Mouse (Mus musculus) liver, embryonic 15.5 days (tissue): ENCODE measurements around the gene Mxra8. TPM values are rescaled to one million over a fixed set of nuclear protein-coding genes. Genes with fewer than 3 reads are reported as not detected.

Experiments used
- ATAC-seq: fragments of 200-750 bp; cut with Nextera tagmentation; 2 replicates; pipeline ENCODE4 v1.8.0; 2017; ENCODE audit warnings: moderate number of reproducible peaks, mild to moderate bottlenecking, moderate library complexity; ENCODE audit not compliant: insufficient read depth
- H3K27ac ChIP-seq: fragments of 300-500 bp; sonication (generic); replicated peaks from 2 replicates; pipeline ENCODE4 v1.5.1; 2015; ENCODE audit warnings: mild to moderate bottlenecking, inconsistent platforms
- H3K27me3 ChIP-seq: fragments of 300-500 bp; sonication (generic); 2 replicates; pipeline ENCODE4 v1.6.1; 2015; ENCODE audit warnings: mild to moderate bottlenecking, inconsistent platforms
- H3K36me3 ChIP-seq: fragments of 300-500 bp; sonication (generic); replicated peaks from 2 replicates; pipeline ENCODE4 v1.6.1; 2015; ENCODE audit warnings: moderate library complexity, mild to moderate bottlenecking, inconsistent platforms
- H3K4me1 ChIP-seq: fragments of 300-500 bp; sonication (generic); replicated peaks from 2 replicates; pipeline ENCODE4 v1.6.1; 2015; ENCODE audit warnings: inconsistent platforms
- H3K4me2 ChIP-seq: fragments of 300-500 bp; sonication (generic); 2 replicates; pipeline ENCODE4 v1.6.1; 2015; ENCODE audit warnings: moderate library complexity, mild to moderate bottlenecking, inconsistent platforms
- H3K4me3 ChIP-seq: fragments of 300-500 bp; sonication (generic); replicated peaks from 2 replicates; pipeline ENCODE4 v1.5.1; 2015; ENCODE audit warnings: mild to moderate bottlenecking, inconsistent platforms
- H3K9ac ChIP-seq: fragments of 300-500 bp; sonication (generic); 2 replicates; pipeline ENCODE4 v1.6.1; 2015; ENCODE audit warnings: moderate library complexity, mild to moderate bottlenecking, inconsistent platforms
- H3K9me3 ChIP-seq: fragments of 300-500 bp; sonication (generic); replicated peaks from 2 replicates; pipeline ENCODE4 v1.6.1; 2016; ENCODE audit warnings: inconsistent platforms
- WGBS: fragments of 180-500 bp; shearing (Covaris S2); methylation state at CpG from one replicate; pipeline ENCODE4 v1.1.7; 2015; ENCODE audit warnings: mixed read lengths; ENCODE audit not compliant: insufficient replicate concordance; 5-methylcytosine and 5-hydroxymethylcytosine counted together
- microRNA-seq: library from miRNA; unstranded; fragments of <30 nt; microRNA quantifications from one replicate; pipeline ENCODE4, GENCODE M21; 2016
- polyA plus RNA-seq: library from polyadenylated mRNA; unstranded; fragments of >200 nt; fragmentation: Nextera tagmentation; extraction: Ambion mirVana; gene quantifications from 2 replicates; pipeline ENCODE4 v1.2.1, GENCODE M21; 2015

Mxra8 gene
- polyA plus RNA-seq, 1 experiment from 2014 or later = 7.7 TPM

GRCm38 (mm10) chr4:155892438-155893211 is 53.1 kb downstream of the Mxra8 start:
- Histone ChIP-seq H3K36me3 (peaks cover 40% of the 10 kb centered on the region), H3K9ac (peak overlapping the region; percentile 91), H3K4me1 (peaks cover 53% of the 10 kb centered on the region), H3K27ac (peak overlapping the region; percentile 95), H3K9me3 (no peaks in the 10 kb centered on the region), H3K4me2 (peak overlapping the region; percentile 100), H3K27me3 (no peaks in the 10 kb centered on the region), H3K4me3 (peak overlapping the region; percentile 92)
- 3% methylated on average over 37 of the region's 37 CpGs for WGBS
- ATAC-seq = peak; percentile 16

GRCm38 (mm10) chr4:155893212-155893690 is 53.8 kb downstream of the Mxra8 start:
- no peaks in the 10 kb centered on the region for H3K9me3 ChIP-seq
- no peak for ATAC-seq

More at GRCm38 (mm10) chr4:155893212-155893690, 53.8 kb downstream of the Mxra8 start:
- peak overlapping the region; percentile 100 for H3K4me2 ChIP-seq
- H3K4me1 ChIP-seq = peaks cover 53% of the 10 kb centered on the region
- H3K27me3 ChIP-seq = no peaks in the 10 kb centered on the region
- H3K9ac ChIP-seq = peak overlapping the region; percentile 91; the same call in 1 of the 2 replicates
- peak overlapping the region; percentile 92 for H3K4me3 ChIP-seq
- H3K36me3 ChIP-seq = peaks cover 39% of the 10 kb centered on the region
- 68% methylated on average over 8 of the region's 8 CpGs for WGBS
- peak overlapping the region; percentile 77; the same call in 1 of the 2 replicates for H3K27ac ChIP-seq

Small RNA genes lying within 50 kb of the gene (microRNA-seq; reads per million reads assigned to microRNA genes)
- not detected for gene Gm27743

Other genes with a start within 250 kb of the Mxra8 start
- 5.4 and 5.9 TPM in 2 replicates for gene Slc35e2, start 238.3 kb upstream of the Mxra8 start, polyA plus RNA-seq
- 18.6 and 19.9 TPM in 2 replicates for gene Cdk11b, start 214.8 kb upstream of the Mxra8 start, polyA plus RNA-seq
- not detected in 2 replicates for gene Gm10563, start 194.3 kb upstream of the Mxra8 start, polyA plus RNA-seq
- gene Mmp23, start 186.3 kb upstream of the Mxra8 start, polyA plus RNA-seq = 4.9 TPM in 2 replicates
- 3.8 and 5.2 TPM in 2 replicates for gene Mib2, start 170.5 kb upstream of the Mxra8 start, polyA plus RNA-seq
- gene Fndc10, start 145.3 kb upstream of the Mxra8 start, polyA plus RNA-seq = 0.24 and 0.48 TPM in 2 replicates
- 52.0 and 52.4 TPM in 2 replicates for gene Ssu72, start 134.9 kb upstream of the Mxra8 start, polyA plus RNA-seq
- 0.08 and 0.10 TPM in 2 replicates for gene Tmem240, start 104.9 kb upstream of the Mxra8 start, polyA plus RNA-seq
- gene Atad3a, start 78.6 kb upstream of the Mxra8 start, polyA plus RNA-seq = 47.9 and 56.5 TPM in 2 replicates
- 0.33 and 0.54 TPM in 2 replicates for gene Vwa1, start 65.0 kb upstream of the Mxra8 start, polyA plus RNA-seq
- 0.13 and 0.22 TPM in 2 replicates for gene Tmem88b, start 53.8 kb upstream of the Mxra8 start, polyA plus RNA-seq
- gene Ankrd65, start 49.2 kb upstream of the Mxra8 start, polyA plus RNA-seq = 0.07 TPM in 1 of 2 replicates, not detected in the other
- gene Mrpl20, start 36.8 kb upstream of the Mxra8 start, polyA plus RNA-seq = 135 and 141 TPM in 2 replicates
- 65.6 and 77.1 TPM in 2 replicates for gene Ccnl2, start 27.2 kb upstream of the Mxra8 start, polyA plus RNA-seq
- gene Aurkaip1, start 8.4 kb upstream of the Mxra8 start, polyA plus RNA-seq = 94.0 and 108 TPM in 2 replicates
- gene Dvl1, start 7.7 kb downstream of the Mxra8 start, polyA plus RNA-seq = 5.0 and 6.9 TPM in 2 replicates
- 0.08 and 0.15 TPM in 2 replicates for gene Tas1r3, start 23.7 kb downstream of the Mxra8 start, polyA plus RNA-seq
- 7.5 and 8.9 TPM in 2 replicates for gene Cptp, start 29.8 kb downstream of the Mxra8 start, polyA plus RNA-seq
- gene Ints11, start 29.9 kb downstream of the Mxra8 start, polyA plus RNA-seq = 34.3 and 37.6 TPM in 2 replicates
- 14.3 and 15.6 TPM in 2 replicates for gene Pusl1, start 52.1 kb downstream of the Mxra8 start, polyA plus RNA-seq
- gene Acap3, start 52.1 kb downstream of the Mxra8 start, polyA plus RNA-seq = 6.5 and 8.5 TPM in 2 replicates
- 50.2 and 51.2 TPM in 2 replicates for gene Ube2j2, start 104.2 kb downstream of the Mxra8 start, polyA plus RNA-seq
- gene C1qtnf12, start 122.6 kb downstream of the Mxra8 start, polyA plus RNA-seq = 76.3 and 81.9 TPM in 2 replicates
- gene B3galt6, start 153.0 kb downstream of the Mxra8 start, polyA plus RNA-seq = 4.4 and 4.6 TPM in 2 replicates
- gene Sdf4, start 153.2 kb downstream of the Mxra8 start, polyA plus RNA-seq = 77.0 and 81.4 TPM in 2 replicates
- 0.23 and 0.51 TPM in 2 replicates for gene Tnfrsf4, start 174.2 kb downstream of the Mxra8 start, polyA plus RNA-seq
- gene Tnfrsf18, start 186.5 kb downstream of the Mxra8 start, polyA plus RNA-seq = 0.66 and 0.73 TPM in 2 replicates
- gene Ttll10, start 219.7 kb downstream of the Mxra8 start, polyA plus RNA-seq = 0.22 and 0.58 TPM in 2 replicates